Mouse (Mus musculus): Measurements from ENCODE around the gene Vsig10. TPM values are rescaled to one million over a fixed set of nuclear protein-coding genes. Genes with fewer than 3 reads are reported as not detected.
"Not testable (repeated sequence)": the region's sequence is repeated elsewhere in the genome, so short reads cannot be mapped to it uniquely, and the experiment has no call there.

Vsig10 gene
- total RNA-seq, 2 experiments from 2014 or later = 2.0 to 2.6 TPM

GRCm38 (mm10) chr5:117302899-117303298 is 16.0 kb upstream of the Vsig10 start:
- no peak for DNase-seq (ENCODE audit: extremely low spot score in 1 of 2, low spot score in 1 of 2)

- DNase-seq (ENCODE audit: extremely low spot score in 1 of 2, low spot score in 1 of 2) = no peak
Measured at GRCm38 (mm10) chr5:117303691-117304579, 14.9 kb upstream of the Vsig10 start.

- DNase-seq (ENCODE audit: extremely low spot score in 1 of 2, low spot score in 1 of 2) = peak; percentile 56 to 89
Measured at GRCm38 (mm10) chr5:117304947-117305346, 13.9 kb upstream of the Vsig10 start.

GRCm38 (mm10) chr5:117305754-117306153 is 13.1 kb upstream of the Vsig10 start:
- DNase-seq (ENCODE audit: extremely low spot score in 1 of 2, low spot score in 1 of 2) = no peak

- DNase-seq (ENCODE audit: extremely low spot score in 1 of 2, low spot score in 1 of 2) = no peak
Measured at GRCm38 (mm10) chr5:117306826-117307225, 12.1 kb upstream of the Vsig10 start.

- DNase-seq (ENCODE audit: extremely low spot score in 1 of 2, low spot score in 1 of 2) = peak; percentile 35 to 69
Measured at GRCm38 (mm10) chr5:117307699-117308098, 11.2 kb upstream of the Vsig10 start.

GRCm38 (mm10) chr5:117313420-117313819 is 5.5 kb upstream of the Vsig10 start:
- DNase-seq (ENCODE audit: extremely low spot score in 1 of 2, low spot score in 1 of 2) = no peak

GRCm38 (mm10) chr5:117313909-117314308 is 5.0 kb upstream of the Vsig10 start:
- DNase-seq (ENCODE audit: extremely low spot score in 1 of 2, low spot score in 1 of 2) = no peak

GRCm38 (mm10) chr5:117314587-117315428 is 4.1 kb upstream of the Vsig10 start:
- no peak for DNase-seq (ENCODE audit: extremely low spot score in 1 of 2, low spot score in 1 of 2)

GRCm38 (mm10) chr5:117323751-117324150 is 4.9 kb downstream of the Vsig10 start:
- no peak for DNase-seq (ENCODE audit: extremely low spot score in 1 of 2, low spot score in 1 of 2)

GRCm38 (mm10) chr5:117326408-117326807 is 7.5 kb downstream of the Vsig10 start:
- DNase-seq (ENCODE audit: extremely low spot score in 1 of 2, low spot score in 1 of 2) = no peak

GRCm38 (mm10) chr5:117330457-117330856 is 11.6 kb downstream of the Vsig10 start:
- no peak for DNase-seq (ENCODE audit: extremely low spot score in 1 of 2, low spot score in 1 of 2)

GRCm38 (mm10) chr5:117337999-117338398 is 19.1 kb downstream of the Vsig10 start:
- no peak for DNase-seq (ENCODE audit: extremely low spot score in 1 of 2, low spot score in 1 of 2)

GRCm38 (mm10) chr5:117338503-117338902 is 19.6 kb downstream of the Vsig10 start:
- no peak for DNase-seq (ENCODE audit: extremely low spot score in 1 of 2, low spot score in 1 of 2)

- DNase-seq (ENCODE audit: extremely low spot score in 1 of 2, low spot score in 1 of 2) = no peak
Measured at GRCm38 (mm10) chr5:117340081-117340480, 21.2 kb downstream of the Vsig10 start.

- DNase-seq (ENCODE audit: extremely low spot score in 1 of 2, low spot score in 1 of 2) = no peak
Measured at GRCm38 (mm10) chr5:117341896-117342295, 23.0 kb downstream of the Vsig10 start.

GRCm38 (mm10) chr5:117344496-117344895 is 25.6 kb downstream of the Vsig10 start:
- not testable (repeated sequence) for DNase-seq (ENCODE audit: extremely low spot score in 1 of 2, low spot score in 1 of 2)

- DNase-seq (ENCODE audit: extremely low spot score in 1 of 2, low spot score in 1 of 2) = no peak
Measured at GRCm38 (mm10) chr5:117345432-117345976, 26.6 kb downstream of the Vsig10 start.

GRCm38 (mm10) chr5:117346281-117346680 is 27.4 kb downstream of the Vsig10 start:
- DNase-seq (ENCODE audit: extremely low spot score in 1 of 2, low spot score in 1 of 2) = no peak

GRCm38 (mm10) chr5:117347011-117347410 is 28.1 kb downstream of the Vsig10 start:
- DNase-seq (ENCODE audit: extremely low spot score in 1 of 2, low spot score in 1 of 2) = no peak

GRCm38 (mm10) chr5:117347838-117348237 is 29.0 kb downstream of the Vsig10 start:
- no peak for DNase-seq (ENCODE audit: extremely low spot score in 1 of 2, low spot score in 1 of 2)

Measured in layer of hippocampus, postnatal 25 days (tissue).